ENCODE assay signal across 13 mouse cellular contexts in the genomic region with DNA sequence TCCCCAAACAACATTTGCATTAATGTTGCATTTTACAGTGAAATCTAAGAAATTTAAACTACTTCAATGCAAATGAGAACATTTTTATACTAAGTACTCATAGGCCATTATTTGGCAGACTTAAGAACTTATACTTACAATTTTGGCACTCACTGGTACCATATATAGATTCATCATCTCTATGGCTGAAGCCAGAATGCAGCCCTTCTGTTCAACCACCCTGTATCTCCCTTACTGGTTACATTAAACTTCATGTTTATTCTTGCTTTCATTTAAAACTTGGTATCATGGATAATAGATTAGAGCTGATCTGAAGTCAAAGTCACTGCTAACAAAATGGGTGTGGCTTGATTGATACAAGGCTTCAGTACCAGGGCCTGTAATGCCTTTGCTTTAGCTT.
"Had no signal": no experiment of that assay in that cellular context is flagged by ENCODE, and none has a peak within 500 bp of the region (broad histone marks: within the 10 kb centered on the region; RNA-seq: fewer than 3 reads in every experiment).

No protein-coding gene starts in this region.

- DNase-seq: gastrocnemius, postnatal 14 days; gastrocnemius, postnatal 36 days; heart, adult 2 months; heart, postnatal 14 days; heart, postnatal 36 days; kidney, adult 11 months; kidney, adult 2 months; kidney, adult 9 months; kidney, postnatal 14 days; kidney, postnatal 36 days; layer of hippocampus, adult 9-11 months; layer of hippocampus, postnatal 36 days; left cerebral cortex, postnatal 4 days had no signal
